Mouse (Mus musculus) cerebellum, adult 2 months (tissue): Measurements from ENCODE around the gene Mmel1. TPM values are rescaled to one million over a fixed set of nuclear protein-coding genes. Genes with fewer than 3 reads are reported as not detected.

Experiments
- DNase-seq, 2 experiments: peaks; one replicate each; pipeline ENCODE4 v3.0.0; 2021
- H3K27ac ChIP-seq: fragments of 200-500 bp; 2 replicates; pipeline ENCODE4 v1.5.1; 2012; ENCODE audit warnings: low read length, control low read depth, inconsistent platforms; ENCODE audit not compliant: insufficient read depth
- H3K27me3 ChIP-seq: fragments of 200-500 bp; 2 replicates; pipeline ENCODE4 v1.6.1; 2012; ENCODE audit warnings: inconsistent platforms, mild to moderate bottlenecking, low read length, moderate library complexity; ENCODE audit not compliant: control insufficient read depth, insufficient read depth
- H3K4me1 ChIP-seq: fragments of 200-500 bp; 2 replicates; pipeline ENCODE4 v1.6.1; 2011; ENCODE audit warnings: low read length; ENCODE audit not compliant: control insufficient read depth, insufficient read depth
- H3K4me3 ChIP-seq: fragments of 200-500 bp; replicated peaks from 2 replicates; pipeline ENCODE3; 2011; ENCODE audit warnings: mild to moderate bottlenecking, low read depth, low read length, control low read depth; ENCODE audit not compliant: insufficient read depth
- CTCF ChIP-seq: fragments of 200-500 bp; IDR thresholded peaks from 2 replicates; pipeline ENCODE4 v1.5.1; 2011; ENCODE audit warnings: low read depth, mild to moderate bottlenecking, control low read depth, low read length, moderate library complexity, borderline replicate concordance; ENCODE audit not compliant: insufficient read depth
- POLR2A ChIP-seq: fragments of 200-500 bp; IDR thresholded peaks from 2 replicates; pipeline ENCODE4 v1.6.1; 2011; ENCODE audit warnings: low read length, control low read depth, borderline replicate concordance; ENCODE audit not compliant: insufficient read depth
- WGBS: fragments of 180-500 bp; shearing (Covaris S2); methylation state at CpG from one replicate; pipeline ENCODE4 v1.1.7; 2018; 5-methylcytosine and 5-hydroxymethylcytosine counted together
- polyA plus RNA-seq: library from polyadenylated mRNA; depleted of rRNA; stranded (reverse); fragments of >200 nt; gene quantifications from 2 replicates; pipeline ENCODE4 v1.2.3, GENCODE M21; 2012; rRNA removed

Gene Mmel1
- polyA plus RNA-seq: 2.7 and 3.3 TPM in 2 replicates

DNA sequence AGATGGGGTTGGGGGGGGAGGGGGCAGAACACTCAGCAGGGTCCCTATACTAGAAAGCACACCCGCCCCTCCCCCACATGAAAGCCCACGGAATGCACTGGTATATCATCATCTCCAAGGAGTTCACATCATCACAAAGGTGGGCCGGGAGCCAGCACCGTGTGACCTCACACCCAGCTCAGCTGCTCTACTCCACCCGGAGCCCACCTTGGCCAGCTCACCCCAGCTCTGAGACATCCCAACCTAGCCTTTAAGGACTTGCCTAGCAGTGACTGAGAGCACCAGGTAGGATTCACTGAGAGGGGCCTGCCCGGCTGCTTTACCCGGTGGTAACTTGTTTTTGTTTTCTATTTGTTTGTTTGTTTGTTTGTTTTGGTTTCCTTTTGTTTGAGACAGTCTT is at the start of gene Mmel1:
Gene Mmel1, plus strand, starts transcription at position 146 of the 400 bp plus-strand sequence.
- no peak for DNase-seq
- whole genome bisulfite sequencing: 87% methylated on average over 7 of the region's 7 CpGs
- H3K4me1 ChIP-seq: peaks cover 7% of the 10 kb centered on the region
- TF ChIP-seq CTCF (no peak), POLR2A (no peak)
- no peak within 1 kb of the TSS for H3K4me3 ChIP-seq
- H3K27ac ChIP-seq: no peak within 1 kb of the TSS
- 0 out of 2 replicates have a peak, but pooled peaks cover 1% of the 10 kb centered on the region for H3K27me3 ChIP-seq

DNA sequence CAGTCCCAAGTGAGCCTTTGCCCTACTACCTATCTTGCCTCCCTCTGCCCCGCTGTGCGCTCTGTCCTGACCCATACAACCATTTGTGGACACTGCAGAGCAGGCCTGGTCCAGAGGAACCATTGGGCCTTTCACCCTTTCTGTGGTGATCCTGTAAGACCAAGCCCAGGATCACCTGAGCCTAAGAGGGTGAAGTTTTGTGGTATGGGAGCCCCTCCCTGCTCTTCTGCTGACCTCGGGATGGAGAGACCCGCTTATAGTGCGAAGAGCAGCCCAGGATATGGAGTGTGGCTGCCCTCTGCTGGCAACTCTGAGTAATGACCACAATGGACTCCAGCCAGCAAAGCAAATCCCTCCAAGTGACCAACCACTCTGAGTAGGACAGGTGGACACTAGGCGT is 43.7 kb upstream of the Mmel1 start:
- peak; percentile 86 for TF ChIP-seq CTCF
- no peak for TF ChIP-seq POLR2A
- 33% methylated on average over 6 of the region's 6 CpGs for WGBS

DNA sequence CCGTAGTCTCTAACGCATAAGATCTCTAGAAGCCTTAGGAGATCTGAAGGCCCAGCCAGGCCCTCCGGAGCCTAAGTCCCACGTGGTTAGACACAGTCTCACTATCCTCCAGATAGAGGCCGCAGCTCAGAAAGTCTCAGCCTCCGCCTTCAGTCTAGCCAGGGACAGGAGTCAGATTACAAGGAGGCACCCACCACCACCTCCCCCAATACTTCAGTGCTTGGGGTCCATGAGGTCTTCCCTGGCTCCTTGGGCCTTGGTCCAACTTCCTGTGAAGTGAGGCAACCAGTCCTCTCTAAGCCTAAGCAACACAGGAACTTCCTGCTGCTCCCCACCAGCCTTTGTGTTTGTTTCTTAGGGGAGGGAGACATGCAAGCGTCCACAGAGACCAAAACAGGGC is 43.2 kb upstream of the Mmel1 start:
- H3K4me3 ChIP-seq: no peak overlapping the region
- no peak overlapping the region for H3K27ac ChIP-seq
- no peak for DNase-seq
- H3K27me3 ChIP-seq: no peaks in the 10 kb centered on the region
- no peak for TF ChIP-seq CTCF
- no peak for TF ChIP-seq POLR2A
- 58% methylated on average over 7 of the region's 7 CpGs for WGBS
- peaks cover 13% of the 10 kb centered on the region for H3K4me1 ChIP-seq

More for the DNA sequence above, 43.7 kb upstream of the Mmel1 start:
- Histone ChIP-seq H3K27me3 (no peaks in the 10 kb centered on the region), H3K4me3 (no peak overlapping the region), H3K4me1 (peaks cover 13% of the 10 kb centered on the region), H3K27ac (no peak overlapping the region)
- peak; percentile 54 to 56 for DNase-seq

DNA sequence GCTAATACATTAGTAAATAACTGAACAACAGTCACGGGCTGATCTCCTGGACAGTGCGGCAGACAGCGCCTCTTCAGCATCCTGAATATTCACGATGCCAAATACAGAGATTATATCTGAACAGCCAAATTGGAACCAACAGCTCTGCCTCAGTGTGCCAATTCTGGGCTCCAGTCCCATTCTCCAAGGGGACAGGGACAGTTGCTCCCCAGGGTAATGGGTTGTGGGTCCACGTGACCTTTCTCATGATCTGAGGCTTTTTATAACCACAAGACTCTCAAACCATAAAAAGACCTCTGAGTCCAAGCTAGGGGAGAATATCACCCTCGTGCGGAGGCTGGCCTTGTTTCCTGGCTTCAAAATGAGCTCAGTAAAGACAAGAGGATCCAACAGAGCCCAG is 42.2 kb upstream of the Mmel1 start:
- peak; percentile 46 to 73 for DNase-seq
- TF ChIP-seq POLR2A: no peak
- TF ChIP-seq CTCF: no peak
- WGBS: 7% methylated on average over 7 of the region's 7 CpGs
- H3K27me3 ChIP-seq: no peaks in the 10 kb centered on the region
- peaks cover 13% of the 10 kb centered on the region for H3K4me1 ChIP-seq
- H3K4me3 ChIP-seq: no peak overlapping the region
- H3K27ac ChIP-seq: no peak overlapping the region

DNA sequence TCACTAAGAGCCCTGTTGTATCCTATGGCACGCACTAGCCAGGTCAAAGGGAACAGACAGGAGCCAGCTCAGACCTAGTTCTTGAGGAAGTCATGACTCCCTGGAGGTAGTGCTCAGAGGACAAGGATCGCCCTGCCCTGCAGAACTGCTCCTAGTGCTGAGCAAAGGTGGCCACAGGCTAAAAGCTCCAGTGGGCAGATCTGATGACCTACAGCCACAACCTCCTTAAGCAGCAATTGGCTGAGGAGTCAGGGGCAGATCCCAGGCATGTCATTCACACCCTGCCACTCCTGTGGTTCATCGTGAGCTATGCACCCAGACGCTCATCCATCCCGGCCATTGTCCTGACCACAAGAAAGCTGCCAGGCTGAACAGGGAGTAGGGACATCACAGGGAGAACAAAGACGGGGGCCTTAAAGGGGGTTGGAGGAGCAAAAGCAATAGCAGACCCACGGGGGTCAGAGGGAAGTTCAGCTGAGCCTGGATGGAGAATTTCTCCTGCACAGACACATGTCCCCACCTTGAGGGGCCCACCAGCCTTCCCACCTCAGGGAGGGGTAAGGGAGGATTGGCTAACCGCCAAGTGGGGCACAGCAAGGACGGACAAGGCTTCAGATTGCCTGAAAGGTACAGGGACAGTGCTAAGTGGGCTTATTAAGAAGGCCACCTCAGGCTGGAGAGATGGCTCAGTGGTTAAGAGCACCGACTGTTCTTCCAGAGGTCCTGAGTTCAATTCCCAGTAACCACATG is 41.3 kb upstream of the Mmel1 start:
- DNase-seq: no peak
- WGBS: 63% methylated on average over 10 of the region's 10 CpGs
- Histone ChIP-seq H3K27ac (no peak overlapping the region), H3K4me1 (peaks cover 13% of the 10 kb centered on the region), H3K4me3 (no peak overlapping the region), H3K27me3 (no peaks in the 10 kb centered on the region)
- TF ChIP-seq POLR2A (no peak), CTCF (no peak)

DNA sequence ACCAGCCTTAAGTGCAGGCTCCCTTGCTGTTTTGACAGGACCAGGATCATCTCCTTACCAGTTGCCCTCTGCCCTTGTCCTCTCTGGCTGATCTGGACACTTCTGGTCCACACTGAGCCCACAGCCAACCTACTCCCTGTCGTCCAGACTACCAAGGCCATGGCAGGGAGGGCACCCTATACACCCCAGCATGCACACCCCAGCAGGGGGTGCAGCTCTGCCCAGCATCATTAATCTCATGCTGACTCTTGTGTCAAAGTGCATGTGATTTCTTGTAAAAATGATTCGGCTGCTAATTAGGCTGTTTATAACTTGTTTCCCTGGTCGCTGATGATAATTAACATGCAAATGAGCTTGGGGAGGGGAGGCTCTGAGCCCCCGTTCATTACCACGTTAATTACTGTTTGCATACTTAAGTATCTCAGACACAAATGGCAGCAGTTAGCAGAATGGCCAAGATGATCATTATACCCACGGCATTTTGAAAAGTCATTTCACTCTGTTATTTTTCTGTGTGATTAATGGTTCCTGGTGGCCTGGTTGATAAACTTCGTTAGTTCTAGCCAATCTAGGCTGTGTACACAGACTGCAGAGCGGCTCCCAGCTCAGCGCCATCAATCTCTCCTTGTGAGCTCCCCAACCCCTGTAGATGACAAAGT is 37.3 kb upstream of the Mmel1 start:
- no peak for DNase-seq
- Histone ChIP-seq H3K27me3 (no peaks in the 10 kb centered on the region), H3K4me1 (peaks cover 10% of the 10 kb centered on the region), H3K27ac (no peak overlapping the region), H3K4me3 (no peak overlapping the region)
- 49% methylated on average over 9 of the region's 9 CpGs for WGBS
- TF ChIP-seq POLR2A (no peak), CTCF (no peak)

DNA sequence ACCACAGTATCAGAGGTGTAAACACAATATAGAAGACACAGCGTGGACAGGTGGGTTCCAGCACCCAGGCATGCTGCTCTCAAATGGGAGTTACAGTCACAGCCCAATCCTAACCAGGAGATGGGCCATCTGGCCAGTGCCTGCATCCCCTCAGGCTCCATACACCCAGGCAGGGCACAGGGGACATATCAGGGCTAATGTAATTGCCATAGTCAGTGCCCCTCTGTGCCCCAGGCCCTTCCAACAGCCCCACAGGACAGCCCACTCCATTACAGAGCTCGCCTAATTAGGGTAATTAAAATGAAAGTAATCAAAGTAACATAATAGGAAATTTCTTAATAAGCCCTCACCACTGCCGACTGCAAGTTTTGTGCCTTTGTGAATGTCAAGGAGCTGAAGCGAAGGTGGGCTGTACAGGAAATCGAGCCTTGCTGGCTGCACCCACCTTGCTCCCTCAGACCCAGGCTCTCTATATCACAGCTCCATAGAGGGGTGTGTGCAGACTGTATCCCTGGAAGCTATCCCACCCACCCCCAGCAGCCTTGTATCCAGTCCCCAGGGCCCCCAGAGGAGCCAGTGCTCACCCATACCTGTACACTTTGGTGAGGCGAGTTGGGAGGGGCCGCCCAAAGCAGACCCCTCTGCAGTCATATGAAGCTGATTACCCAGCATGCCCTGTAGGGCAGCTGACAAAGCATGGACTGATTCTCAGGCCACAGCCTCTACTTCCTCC is 33.0 kb upstream of the Mmel1 start:
- Histone ChIP-seq H3K27ac (no peak overlapping the region), H3K4me3 (no peak overlapping the region), H3K4me1 (no peaks in the 10 kb centered on the region), H3K27me3 (no peaks in the 10 kb centered on the region; the same call in 1 of the 2 replicates)
- no peak for DNase-seq
- TF ChIP-seq POLR2A: no peak
- TF ChIP-seq CTCF: no peak
- WGBS: 85% methylated on average over 7 of the region's 7 CpGs
